ENCODE assay signal across 24 mouse cellular contexts in the genomic region with DNA sequence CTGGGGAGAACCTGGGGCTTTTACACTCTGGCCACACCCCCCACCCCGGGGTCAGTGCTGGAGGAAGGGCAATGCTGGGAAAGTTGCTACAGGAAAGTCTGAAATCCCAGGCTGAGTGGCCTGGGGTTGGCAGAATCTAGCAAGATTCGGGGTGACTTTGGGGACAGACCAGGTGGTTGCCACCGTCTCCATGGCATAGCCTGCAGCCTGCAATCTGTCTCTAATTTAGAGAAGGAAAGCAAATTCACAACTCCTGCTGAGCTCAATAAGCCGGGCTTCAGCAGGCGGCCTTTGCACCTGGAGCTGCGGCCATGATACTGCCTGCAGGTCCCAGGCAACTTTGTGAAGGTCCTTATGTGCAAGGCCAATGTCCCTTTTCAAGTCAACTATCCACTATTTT.
DNase-seq lines count a peak whose midpoint lies in the region; ATAC-seq lines count a peak whose summit lies in the region.
"Had no signal": no experiment of that assay in that cellular context is flagged by ENCODE, and none has a peak within 500 bp of the region (broad histone marks: within the 10 kb centered on the region; RNA-seq: fewer than 3 reads in every experiment).

No protein-coding gene starts in this region.

- no peak overlapping the region for H3K9ac ChIP-seq in hindbrain, embryonic 16.5 days (ENCODE audit: low read depth, low read length)
- no peak overlapping the region for H3K9ac ChIP-seq in hindbrain, embryonic 12.5 days
- H3K9ac ChIP-seq: embryonic facial prominence, embryonic 12.5 days; heart, embryonic 13.5 days; intestine, embryonic 15.5 days; limb, embryonic 12.5 days; liver, embryonic 15.5 days; lung, embryonic 14.5 days; midbrain, embryonic 12.5 days had no signal

- H3K4me2 ChIP-seq in hindbrain, embryonic 16.5 days (ENCODE audit: low read length), result no peak overlapping the region
- no peak overlapping the region for H3K4me2 ChIP-seq in hindbrain, embryonic 12.5 days (replicated peaks)
- H3K4me2 ChIP-seq: embryonic facial prominence, embryonic 12.5 days; heart, embryonic 13.5 days; intestine, embryonic 15.5 days; limb, embryonic 12.5 days; liver, embryonic 15.5 days; lung, embryonic 14.5 days; midbrain, embryonic 12.5 days had no signal

- ATAC-seq in hindbrain, embryonic 16.5 days, result peak; percentile 37; the same call in 1 of the 2 replicates
- no peak for ATAC-seq in hindbrain, embryonic 12.5 days (ENCODE audit: low FRiP score)
- ATAC-seq: forebrain, embryonic 14.5 days; hindbrain, postnatal 0 days; intestine, embryonic 15.5 days had no signal

- H3K27me3 ChIP-seq in hindbrain, embryonic 16.5 days (replicated peaks; ENCODE audit: control insufficient read depth, insufficient read depth, low read length), result no peaks in the 10 kb centered on the region
- no peaks in the 10 kb centered on the region for H3K27me3 ChIP-seq in hindbrain, embryonic 12.5 days
- H3K27me3 ChIP-seq: heart, embryonic 13.5 days; intestine, embryonic 15.5 days; limb, embryonic 12.5 days; liver, embryonic 15.5 days had no signal

- H3K9me3 ChIP-seq in hindbrain, embryonic 16.5 days (ENCODE audit: control insufficient read depth, low read length), result no peaks in the 10 kb centered on the region
- no peaks in the 10 kb centered on the region for H3K9me3 ChIP-seq in hindbrain, embryonic 12.5 days (replicated peaks)
- H3K9me3 ChIP-seq: embryonic facial prominence, embryonic 12.5 days; heart, embryonic 13.5 days; hindbrain, embryonic 10.5 days; intestine, embryonic 15.5 days; liver, embryonic 15.5 days; midbrain, embryonic 12.5 days had no signal

- no peak overlapping the region for H3K4me3 ChIP-seq in hindbrain, embryonic 16.5 days (ENCODE audit: low read length)
- no peak overlapping the region for H3K4me3 ChIP-seq in hindbrain, embryonic 12.5 days
- H3K4me3 ChIP-seq: embryonic facial prominence, embryonic 12.5 days; heart, embryonic 13.5 days; hindbrain, embryonic 10.5 days; intestine, embryonic 15.5 days; layer of hippocampus, adult 2 months; limb, embryonic 12.5 days; liver, embryonic 15.5 days; midbrain, embryonic 12.5 days had no signal

- no peaks in the 10 kb centered on the region for H3K4me1 ChIP-seq in hindbrain, embryonic 16.5 days (ENCODE audit: control insufficient read depth, insufficient read depth, low read depth, low read length)
- H3K4me1 ChIP-seq in hindbrain, embryonic 12.5 days, result peaks cover 10% of the 10 kb centered on the region; the same call in 1 of the 2 replicates
- H3K4me1 ChIP-seq: heart, embryonic 13.5 days; intestine, embryonic 15.5 days; liver, embryonic 15.5 days; midbrain, embryonic 12.5 days had no signal

- 52% methylated on average over 6 of the region's 6 CpGs for WGBS in hindbrain, embryonic 16.5 days
- WGBS in hindbrain, embryonic 12.5 days, result 52% methylated on average over 6 of the region's 6 CpGs

- H3K36me3 ChIP-seq in hindbrain, embryonic 16.5 days (ENCODE audit: control insufficient read depth, insufficient read depth, low read length), result no peaks in the 10 kb centered on the region
- H3K36me3 ChIP-seq in hindbrain, embryonic 12.5 days, result no peaks in the 10 kb centered on the region
- H3K36me3 ChIP-seq: embryonic facial prominence, embryonic 12.5 days; heart, embryonic 13.5 days; hindbrain, embryonic 10.5 days; intestine, embryonic 15.5 days; limb, embryonic 12.5 days; liver, embryonic 15.5 days; midbrain, embryonic 12.5 days had no signal

- peak; percentile 70 for DNase-seq in cerebellum, adult 11-12 months
- DNase-seq in cerebellum, adult 9-11 months, result peak; percentile 73
- peak; percentile 11 for DNase-seq in forelimb bud, embryonic 11.5 days (ENCODE audit: low read depth, low spot score)
- no peak for DNase-seq in lung, postnatal 14 days
- no peak for DNase-seq in T-cell, adult 2 months (ENCODE audit: low spot score)
- DNase-seq: adrenal gland, adult 2 months; adrenal gland, postnatal 36 days; embryo, embryonic 11 days; heart, postnatal 10 days; kidney, adult 2 months; kidney, postnatal 36 days; lung, embryonic 14.5 days had no signal

- no peak overlapping the region for H3K27ac ChIP-seq in hindbrain, embryonic 16.5 days (ENCODE audit: low read depth, low read length)
- H3K27ac ChIP-seq in hindbrain, embryonic 12.5 days, result no peak overlapping the region
- H3K27ac ChIP-seq: embryonic facial prominence, embryonic 12.5 days; heart, embryonic 13.5 days; hindbrain, embryonic 10.5 days; hindbrain, postnatal 0 days; intestine, embryonic 15.5 days; layer of hippocampus, adult 2 months; limb, embryonic 12.5 days; liver, embryonic 15.5 days; midbrain, embryonic 12.5 days had no signal

Comparison
In these comparisons a context has a peak if more than half of its experiments do, and no peak if none do; other contexts are left out.
1. DNase-seq: peak in cerebellum, adult 11-12 months (single experiment), cerebellum, adult 9-11 months (single experiment) and forelimb bud, embryonic 11.5 days (single experiment); none in lung, postnatal 14 days (single experiment) and T-cell, adult 2 months (single experiment).